Mouse (Mus musculus): ENCODE measurements around the gene Riok1.

The Riok1 gene

GRCm38 (mm10) chr13:38036343-38037043 lies at the start of gene Riok1:
Riok1 (plus strand) TSS chr13:38036995.
- peak; percentile 13 to 16 for DNase-seq

DNA sequence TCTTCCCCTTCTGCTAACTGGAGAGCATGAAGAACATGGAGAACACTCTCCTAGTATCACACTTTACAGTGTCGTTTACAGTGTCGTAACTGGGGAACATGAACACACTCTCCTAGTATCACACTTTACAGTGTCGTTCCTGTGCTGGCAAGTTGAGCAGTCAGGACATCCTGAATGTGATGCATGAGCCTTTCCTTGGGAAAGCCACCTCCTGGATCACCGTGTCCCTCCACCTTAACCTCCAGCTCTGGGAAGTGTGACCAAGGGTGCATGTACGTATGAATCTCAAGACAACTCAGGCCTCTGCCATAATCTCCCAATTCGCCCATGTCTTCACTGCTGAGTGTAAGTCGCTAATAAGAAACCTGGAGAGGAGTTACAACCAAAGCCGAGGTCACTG lies 47.1 kb upstream of the Riok1 start:
- no peak for DNase-seq

GRCm38 (mm10) chr13:37992638-37993371 lies 44.0 kb upstream of the Riok1 start:
- DNase-seq = no peak

GRCm38 (mm10) chr13:37993376-37993703 lies 43.5 kb upstream of the Riok1 start:
- DNase-seq = no peak

- peak; percentile 99 for DNase-seq
These were observed 42.9 kb upstream of the Riok1 start, which contains the start of gene Ssr1 for GRCm38 (mm10) chr13:37993704-37994404. Ssr1 (minus strand) TSS chr13:37994217.

DNA sequence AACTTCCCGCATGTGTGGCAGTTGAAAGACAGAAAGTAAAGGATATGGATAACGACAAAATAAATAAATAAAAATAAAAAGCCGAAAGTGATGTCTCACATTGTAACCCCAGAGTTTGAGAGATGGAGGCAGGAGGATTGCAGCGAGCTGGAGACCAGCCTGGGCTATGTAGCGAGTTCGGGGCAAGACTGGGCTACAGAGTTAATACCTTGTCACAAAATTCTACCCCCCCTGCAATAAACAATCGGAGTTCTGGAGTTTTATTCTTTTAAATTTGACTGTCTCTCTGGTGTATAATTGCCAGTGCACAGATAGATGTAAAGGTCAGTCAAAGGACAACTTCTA lies 42.4 kb upstream of the Riok1 start:
- no peak for DNase-seq

DNA sequence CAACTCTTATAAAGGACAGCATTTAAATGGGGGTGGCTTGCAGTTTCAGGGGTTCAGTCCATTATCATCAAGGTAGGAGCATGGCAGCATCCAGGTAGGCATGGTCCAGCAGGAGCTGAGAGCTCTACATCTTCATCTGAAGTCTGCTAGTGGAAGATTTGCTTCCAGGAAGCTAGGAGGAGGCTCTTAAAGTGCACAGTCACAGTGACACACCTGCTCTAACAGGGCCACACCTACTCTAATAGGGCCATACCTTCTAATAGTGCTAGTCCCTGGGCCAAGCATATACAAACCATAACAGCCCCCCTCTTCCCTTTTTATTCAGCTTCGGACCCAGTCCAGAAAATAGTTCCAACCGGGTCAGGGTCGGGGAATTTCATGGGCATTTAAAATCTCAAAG lies 37.1 kb upstream of the Riok1 start:
- no peak for DNase-seq

- DNase-seq = no peak
These were observed 34.3 kb upstream of the Riok1 start for GRCm38 (mm10) chr13:38002461-38002860.

GRCm38 (mm10) chr13:38007972-38008371 lies 28.8 kb upstream of the Riok1 start:
- DNase-seq = no peak

DNA sequence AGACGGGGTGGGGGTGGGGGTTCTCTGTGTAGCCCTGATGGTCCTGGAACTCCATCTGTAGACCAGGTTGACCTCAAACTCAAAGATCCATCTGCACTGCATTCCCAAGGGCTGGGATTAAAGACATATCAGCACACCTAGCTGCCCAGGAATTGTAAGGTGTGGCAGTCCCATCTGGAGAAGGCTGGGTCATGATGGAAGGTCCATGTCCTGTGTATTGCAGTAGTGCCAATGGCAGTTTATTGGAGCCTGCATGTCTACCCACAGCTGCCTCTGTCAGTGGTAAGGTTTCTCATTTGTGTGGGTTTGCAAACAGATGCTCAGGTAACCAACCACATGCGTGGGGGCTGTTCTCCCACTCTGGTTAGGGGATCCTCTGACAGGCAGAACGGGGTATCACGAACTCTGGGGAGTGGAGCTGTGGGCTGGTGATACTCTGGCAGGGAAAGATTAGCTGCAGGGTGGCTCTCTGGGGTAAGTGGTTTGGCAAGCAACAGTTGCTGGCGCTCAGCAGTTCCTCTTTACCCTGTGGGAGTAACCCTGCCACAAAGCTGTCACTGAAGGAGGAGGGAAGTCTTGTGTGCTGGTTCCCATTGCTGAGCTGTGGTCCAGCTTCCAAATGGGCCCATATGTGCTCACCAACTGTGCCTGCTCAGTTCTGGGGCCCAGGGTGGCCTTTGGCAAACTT lies 26.9 kb upstream of the Riok1 start:
- no peak for DNase-seq

- no peak for DNase-seq
These were observed 26.3 kb upstream of the Riok1 start for GRCm38 (mm10) chr13:38010444-38010910.

DNA sequence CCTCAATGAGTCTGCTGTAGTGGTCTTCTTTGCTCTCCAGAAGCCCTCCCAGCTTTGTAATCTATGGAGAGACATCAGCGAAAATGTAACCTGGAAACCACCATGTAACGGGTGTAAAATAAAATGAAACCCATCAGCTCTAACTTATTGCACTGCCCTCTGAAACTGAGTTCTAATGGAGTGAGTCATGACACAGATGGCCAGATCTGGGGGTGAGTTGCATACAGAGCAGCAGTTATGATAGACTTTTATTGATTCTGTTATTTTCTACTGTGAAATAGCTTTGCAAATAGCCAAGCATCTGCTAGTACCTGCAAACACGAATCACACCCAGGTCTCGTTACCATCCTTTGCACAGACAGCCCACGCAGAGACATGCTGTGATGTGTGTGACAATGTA lies 24.4 kb upstream of the Riok1 start:
- DNase-seq = no peak

GRCm38 (mm10) chr13:38015591-38015990 lies 21.2 kb upstream of the Riok1 start:
- DNase-seq = no peak

GRCm38 (mm10) chr13:38018791-38019190 lies 18.0 kb upstream of the Riok1 start:
- DNase-seq = no peak

DNA sequence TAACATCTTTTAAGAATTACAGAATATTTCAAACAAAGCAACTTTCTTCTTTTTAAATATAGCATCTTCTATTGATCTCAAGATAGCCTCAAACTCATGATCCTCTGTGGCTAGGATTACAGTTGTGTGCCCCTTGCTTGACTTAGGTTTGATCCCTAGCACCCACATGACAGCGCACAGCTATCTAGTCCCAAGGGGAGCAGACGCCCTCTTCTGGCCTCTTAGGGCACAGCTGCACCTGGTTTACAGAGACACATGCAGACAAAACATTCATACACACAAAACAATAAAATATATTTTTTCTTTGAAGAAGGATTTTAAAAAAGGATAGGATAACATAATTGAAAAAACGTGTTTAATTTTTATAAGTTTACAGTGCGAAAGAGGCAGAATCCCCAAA lies 10.9 kb upstream of the Riok1 start:
- DNase-seq = peak in 1 of 2 experiments; percentile 6

GRCm38 (mm10) chr13:38027618-38028248 lies 9.1 kb upstream of the Riok1 start:
- no peak for DNase-seq

DNA sequence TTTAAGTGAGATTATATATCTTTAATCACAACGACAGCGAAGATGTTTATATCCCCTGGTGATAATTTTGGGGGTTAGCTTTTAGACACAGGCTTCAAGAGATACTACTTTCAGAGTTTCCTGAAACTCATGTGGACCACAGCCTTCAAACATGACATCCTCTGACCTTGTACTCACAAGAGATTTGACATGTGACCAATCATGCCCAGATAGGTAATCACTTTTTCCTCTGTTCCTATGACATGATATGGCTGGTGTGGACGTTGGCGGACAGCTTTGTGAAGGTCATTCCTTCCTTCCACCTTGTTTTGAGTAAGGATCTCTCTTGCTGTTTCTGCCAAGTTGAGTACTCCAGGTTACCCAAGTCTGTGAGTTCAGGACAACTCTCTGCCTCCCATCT lies 8.4 kb upstream of the Riok1 start:
- no peak for DNase-seq

GRCm38 (mm10) chr13:38037044-38037687 lies 371 bp downstream of the Riok1 start, which contains the start of gene Cage1:
Cage1 (minus strand) TSS chr13:38037069.
- peak; percentile 98 for DNase-seq

DNA sequence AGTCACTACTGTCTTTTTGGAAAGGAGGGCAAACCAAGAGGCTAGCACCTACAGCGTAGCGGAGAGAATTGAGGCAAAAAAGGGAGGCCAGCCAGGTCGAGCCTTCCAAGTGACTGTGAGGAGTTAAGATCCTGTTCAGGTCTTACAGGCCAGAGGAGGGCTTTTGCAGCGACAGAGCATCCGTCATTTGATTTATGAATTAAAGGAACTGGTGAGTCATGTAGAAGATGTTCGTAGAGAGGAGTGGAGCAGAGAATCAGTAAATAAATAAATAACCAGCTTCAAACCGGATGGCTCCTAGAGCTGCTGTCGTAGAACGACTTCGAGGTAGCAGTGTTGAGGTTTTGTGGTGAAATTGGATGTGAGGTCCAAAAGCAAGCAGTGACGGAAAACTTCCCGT lies 1.0 kb downstream of the Riok1 start:
- peak in 1 of 2 experiments; percentile 4 for DNase-seq

GRCm38 (mm10) chr13:38049888-38050287 lies 13.1 kb downstream of the Riok1 start:
- DNase-seq = no peak

GRCm38 (mm10) chr13:38062678-38063077 lies 25.9 kb downstream of the Riok1 start:
- DNase-seq = no peak
